Mouse (Mus musculus) forebrain, embryonic 10.5 days (tissue): ENCODE data around the gene Dlg1. TPM values are rescaled to one million over a fixed set of nuclear protein-coding genes. Genes with fewer than 3 reads are reported as not detected.

Source experiments
- DNase-seq: peaks from one replicate; pipeline ENCODE4 v3.0.0-alpha.2; 2017; ENCODE audit warnings: low spot score; ENCODE audit errors: extremely low spot score
- H3K27ac ChIP-seq: fragments of 300-500 bp; sonication (generic); 2 replicates; pipeline ENCODE4 v1.5.1; 2016; ENCODE audit warnings: mild to moderate bottlenecking
- H3K27me3 ChIP-seq: fragments of 300-500 bp; sonication (generic); 2 replicates; pipeline ENCODE4 v1.6.1; 2016; ENCODE audit warnings: mild to moderate bottlenecking; ENCODE audit not compliant: poor library complexity, severe bottlenecking
- H3K36me3 ChIP-seq: fragments of 300-500 bp; sonication (generic); replicated peaks from 2 replicates; pipeline ENCODE4 v1.6.1; 2016; ENCODE audit warnings: mild to moderate bottlenecking, moderate library complexity
- H3K4me1 ChIP-seq: fragments of 300-500 bp; sonication (generic); 2 replicates; pipeline ENCODE4 v1.6.1; 2016
- H3K4me3 ChIP-seq: fragments of 300-500 bp; sonication (generic); 2 replicates; pipeline ENCODE4 v1.5.1; 2016; ENCODE audit warnings: mild to moderate bottlenecking, moderate library complexity
- H3K9me3 ChIP-seq: fragments of 300-500 bp; sonication (generic); 2 replicates; pipeline ENCODE4 v1.6.1; 2016; ENCODE audit warnings: mild to moderate bottlenecking, moderate library complexity
- WGBS: fragments of 180-500 bp; shearing (Covaris S2); methylation state at CpG from one replicate; pipeline ENCODE4 v1.1.7; 2016; 5-methylcytosine and 5-hydroxymethylcytosine counted together
- polyA plus RNA-seq: library from polyadenylated mRNA; unstranded; fragments of >200 nt; fragmentation: Nextera tagmentation; extraction: Ambion mirVana; gene quantifications from 2 replicates; pipeline ENCODE4 v1.2.1, GENCODE M21; 2016

Dlg1 gene
- polyA plus RNA-seq, 1 experiment from 2014 or later, result 30.9 TPM

DNA sequence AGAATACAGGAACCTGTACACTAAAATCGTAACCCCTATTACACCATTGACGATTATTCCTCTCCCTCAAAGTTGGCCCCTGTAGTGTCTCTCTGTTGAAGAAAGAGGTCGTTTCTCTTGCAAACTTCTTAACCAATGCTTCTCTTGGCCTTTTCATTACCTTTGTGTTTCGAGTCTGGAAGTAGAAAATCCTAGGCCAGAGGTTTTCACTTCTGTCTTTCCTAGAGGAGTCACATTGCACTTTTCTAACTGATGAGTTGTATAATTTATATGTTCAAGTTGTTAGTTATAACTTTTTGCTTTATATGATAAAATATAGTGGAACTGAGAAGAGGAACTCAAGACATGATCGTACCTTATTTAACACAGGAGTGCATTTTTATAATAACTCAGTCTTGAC, 93.2 kb downstream of the Dlg1 start:
- Histone ChIP-seq H3K4me3 (no peak overlapping the region), H3K27me3 (no peaks in the 10 kb centered on the region), H3K36me3 (peaks cover 6% of the 10 kb centered on the region), H3K27ac (no peak overlapping the region), H3K9me3 (no peaks in the 10 kb centered on the region), H3K4me1 (peaks cover 28% of the 10 kb centered on the region)
- no peak for DNase-seq
- WGBS, result 85% methylated on average over 5 of the region's 5 CpGs

DNA sequence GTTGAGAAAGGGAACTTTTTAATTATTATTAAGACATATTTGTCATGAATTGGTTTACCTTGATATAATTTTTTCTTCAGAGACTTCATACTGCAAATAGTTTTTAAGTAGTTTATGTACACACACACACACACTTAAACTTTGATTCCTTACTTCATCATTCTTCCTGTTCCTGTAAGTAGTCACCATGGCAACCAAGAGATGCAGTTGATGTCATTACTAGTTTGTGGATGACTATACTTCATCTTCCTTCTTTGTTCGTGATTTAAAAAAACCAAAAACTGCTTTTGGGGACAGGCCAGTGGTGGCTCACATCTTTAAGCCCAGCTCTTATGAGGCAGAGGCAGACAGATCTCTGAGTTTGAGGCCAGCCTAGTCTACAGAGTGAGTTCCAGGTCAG, 94.4 kb downstream of the Dlg1 start:
- Histone ChIP-seq H3K27ac (no peak overlapping the region), H3K4me3 (no peak overlapping the region), H3K36me3 (peaks cover 7% of the 10 kb centered on the region), H3K9me3 (no peaks in the 10 kb centered on the region), H3K27me3 (no peaks in the 10 kb centered on the region), H3K4me1 (peaks cover 28% of the 10 kb centered on the region)
- no peak for DNase-seq
- 74% methylated on average over 1 of the region's 1 CpGs for WGBS

DNA sequence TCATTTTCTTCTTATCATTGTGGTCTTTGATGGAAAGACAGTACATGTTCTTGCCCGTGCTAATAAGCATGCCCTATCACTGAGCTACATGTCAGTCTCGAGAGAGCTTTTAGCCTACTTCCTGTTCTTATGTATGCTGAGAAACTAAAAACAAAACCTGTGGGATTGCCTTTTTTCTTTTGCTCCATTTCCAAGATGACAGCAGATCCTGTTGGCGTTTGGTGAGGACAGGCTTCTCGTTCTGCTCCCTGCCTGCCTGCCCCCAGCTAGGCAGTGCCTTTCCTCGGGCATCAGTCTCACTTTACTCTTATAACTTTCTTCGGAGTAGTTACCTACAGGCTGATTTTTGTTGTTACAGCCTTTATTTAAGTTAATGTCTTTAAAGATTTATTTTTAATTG, 96.2 kb downstream of the Dlg1 start:
- peaks cover 24% of the 10 kb centered on the region for H3K4me1 ChIP-seq
- H3K27me3 ChIP-seq, result no peaks in the 10 kb centered on the region
- WGBS, result 86% methylated on average over 6 of the region's 6 CpGs
- no peaks in the 10 kb centered on the region for H3K9me3 ChIP-seq
- H3K27ac ChIP-seq, result no peak overlapping the region
- no peak overlapping the region for H3K4me3 ChIP-seq
- H3K36me3 ChIP-seq, result peaks cover 5% of the 10 kb centered on the region; the same call in 1 of the 2 replicates
- no peak for DNase-seq

DNA sequence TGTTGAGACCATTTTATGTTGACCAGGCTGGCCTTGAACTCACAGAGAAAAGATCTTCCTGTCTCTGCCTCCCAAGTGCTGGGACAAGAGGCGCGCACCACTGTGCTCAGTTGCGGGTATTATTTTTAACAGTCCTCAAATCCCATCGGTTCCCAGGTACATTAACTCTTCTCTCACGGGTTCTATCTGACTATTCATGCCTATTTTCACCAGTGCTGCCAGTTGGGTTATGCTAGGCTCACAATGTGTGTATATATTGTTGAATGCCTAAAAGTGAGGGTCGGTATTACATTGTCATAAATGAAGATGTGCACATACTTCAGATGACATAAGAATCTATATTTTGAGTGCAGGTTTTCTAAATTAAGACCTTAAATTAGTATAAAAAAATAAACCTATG, 103.1 kb downstream of the Dlg1 start:
- Histone ChIP-seq H3K36me3 (peaks cover 5% of the 10 kb centered on the region; the same call in 1 of the 2 replicates), H3K9me3 (no peaks in the 10 kb centered on the region), H3K4me1 (peaks cover 4% of the 10 kb centered on the region; the same call in 1 of the 2 replicates), H3K4me3 (no peak overlapping the region), H3K27ac (no peak overlapping the region), H3K27me3 (no peaks in the 10 kb centered on the region)
- no peak for DNase-seq
- WGBS, result 96% methylated on average over 6 of the region's 6 CpGs

DNA sequence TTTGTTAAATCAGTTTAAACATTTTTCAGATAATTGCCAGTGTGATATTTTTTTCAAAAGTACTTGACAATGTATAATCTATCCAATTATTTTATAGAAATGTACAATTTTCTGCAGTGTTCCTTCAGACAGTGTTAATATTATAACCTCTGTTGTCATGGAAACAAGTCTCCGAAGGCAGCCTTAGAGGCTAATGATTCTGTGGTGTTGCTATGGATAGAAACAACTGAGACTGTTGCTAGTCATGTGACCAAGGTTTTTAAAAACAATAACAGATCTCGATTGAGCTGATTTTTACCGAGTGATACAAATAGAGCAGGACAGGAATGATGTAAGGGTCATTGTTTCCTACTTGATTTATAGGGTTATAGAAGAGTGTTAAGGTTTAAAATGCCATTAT, 103.5 kb downstream of the Dlg1 start:
- Histone ChIP-seq H3K9me3 (no peaks in the 10 kb centered on the region), H3K27me3 (no peaks in the 10 kb centered on the region), H3K27ac (no peak overlapping the region), H3K4me3 (no peak overlapping the region), H3K36me3 (peaks cover 5% of the 10 kb centered on the region; the same call in 1 of the 2 replicates), H3K4me1 (peaks cover 4% of the 10 kb centered on the region; the same call in 1 of the 2 replicates)
- DNase-seq, result no peak
- 79% methylated on average over 3 of the region's 3 CpGs for WGBS

DNA sequence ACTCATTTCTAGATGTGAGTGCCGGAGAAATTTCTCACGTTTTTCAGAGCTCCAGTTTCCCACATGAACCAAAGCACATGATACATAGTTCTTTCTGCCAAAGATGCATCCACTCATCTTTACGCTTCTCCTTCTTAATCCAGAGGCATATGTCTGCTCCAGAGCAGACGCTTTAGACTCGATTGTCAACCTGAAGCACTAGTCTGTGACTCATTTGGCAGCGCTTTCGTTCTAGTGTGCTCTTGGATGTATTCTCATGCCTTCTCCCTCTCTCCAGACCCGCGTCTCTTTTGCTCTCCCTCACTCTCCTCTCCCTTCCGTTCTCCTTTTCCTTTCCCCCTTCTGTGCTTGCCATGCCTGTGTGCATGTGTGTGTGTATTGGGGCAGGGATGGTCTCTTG, 112.7 kb downstream of the Dlg1 start:
- no peaks in the 10 kb centered on the region for H3K4me1 ChIP-seq
- no peak for DNase-seq
- H3K36me3 ChIP-seq, result no peaks in the 10 kb centered on the region
- no peaks in the 10 kb centered on the region for H3K9me3 ChIP-seq
- no peaks in the 10 kb centered on the region for H3K27me3 ChIP-seq
- WGBS, result 89% methylated on average over 10 of the region's 10 CpGs
- no peak overlapping the region for H3K27ac ChIP-seq
- no peak overlapping the region for H3K4me3 ChIP-seq

DNA sequence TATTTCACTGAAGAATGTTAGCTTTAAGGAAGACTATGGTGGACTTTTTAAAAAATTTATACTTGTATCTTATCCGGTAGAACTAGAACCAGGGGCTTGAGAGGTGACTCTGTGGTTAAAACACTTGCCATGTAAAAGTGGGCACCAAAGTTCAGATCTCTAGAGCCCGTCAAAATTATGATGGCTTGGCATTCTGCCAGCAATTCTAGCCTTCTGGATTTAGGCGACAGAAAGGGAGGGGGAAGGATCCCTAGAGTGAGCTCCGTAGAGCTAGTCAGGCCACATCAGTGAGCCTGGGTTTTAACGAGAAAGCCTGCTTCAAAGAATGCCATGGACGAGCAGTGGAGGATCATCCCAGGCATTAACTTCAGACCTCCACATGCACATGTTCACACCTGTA, 117.8 kb downstream of the Dlg1 start:
- Histone ChIP-seq H3K4me1 (no peaks in the 10 kb centered on the region), H3K36me3 (peaks cover 16% of the 10 kb centered on the region), H3K4me3 (no peak overlapping the region), H3K27me3 (no peaks in the 10 kb centered on the region), H3K9me3 (no peaks in the 10 kb centered on the region), H3K27ac (no peak overlapping the region)
- no peak for DNase-seq
- 80% methylated on average over 6 of the region's 6 CpGs for WGBS

DNA sequence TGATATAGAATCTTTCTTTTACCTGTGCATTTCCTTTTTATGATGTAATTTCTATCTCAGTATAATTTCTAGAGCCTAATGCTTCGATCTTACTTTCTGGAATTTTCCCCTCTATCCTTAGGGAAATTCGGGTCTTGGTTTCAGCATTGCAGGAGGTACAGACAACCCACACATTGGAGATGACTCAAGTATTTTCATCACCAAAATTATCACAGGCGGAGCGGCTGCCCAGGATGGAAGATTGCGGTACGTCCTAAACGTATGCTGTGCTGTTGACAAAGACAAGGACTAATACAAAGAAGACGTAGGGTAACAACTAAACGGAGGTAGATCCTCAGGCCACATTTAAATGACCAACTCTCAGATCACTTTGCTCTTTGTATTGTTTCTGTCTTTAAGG, 126.8 kb downstream of the Dlg1 start:
- Histone ChIP-seq H3K27ac (no peak overlapping the region), H3K4me3 (no peak overlapping the region), H3K36me3 (peaks cover 40% of the 10 kb centered on the region), H3K4me1 (no peaks in the 10 kb centered on the region), H3K9me3 (no peaks in the 10 kb centered on the region), H3K27me3 (no peaks in the 10 kb centered on the region)
- no peak for DNase-seq
- WGBS, result 97% methylated on average over 9 of the region's 9 CpGs

DNA sequence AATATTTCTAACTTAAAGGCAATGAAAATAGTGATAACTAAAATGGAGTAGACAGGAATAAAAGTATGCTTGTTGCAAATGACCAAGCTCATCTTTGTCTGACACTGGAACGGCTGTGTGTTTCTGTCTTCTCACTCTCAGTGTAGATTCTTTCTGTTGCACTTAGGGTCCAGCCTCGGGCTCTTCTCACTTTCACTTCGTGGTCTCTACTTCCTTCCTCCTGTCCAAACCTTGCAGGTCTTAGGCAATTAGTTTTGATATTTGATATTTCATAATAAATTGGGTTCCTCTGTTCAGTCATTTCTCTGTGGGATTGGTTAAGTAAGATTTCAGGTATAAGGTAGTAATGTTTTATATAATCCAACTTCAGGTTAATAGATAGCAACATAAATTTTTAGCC, 140.4 kb downstream of the Dlg1 start:
- Histone ChIP-seq H3K27me3 (no peaks in the 10 kb centered on the region), H3K4me1 (no peaks in the 10 kb centered on the region), H3K27ac (no peak overlapping the region), H3K9me3 (no peaks in the 10 kb centered on the region), H3K4me3 (no peak overlapping the region), H3K36me3 (peaks cover 69% of the 10 kb centered on the region)
- WGBS, result 83% methylated on average over 3 of the region's 3 CpGs
- DNase-seq, result no peak

DNA sequence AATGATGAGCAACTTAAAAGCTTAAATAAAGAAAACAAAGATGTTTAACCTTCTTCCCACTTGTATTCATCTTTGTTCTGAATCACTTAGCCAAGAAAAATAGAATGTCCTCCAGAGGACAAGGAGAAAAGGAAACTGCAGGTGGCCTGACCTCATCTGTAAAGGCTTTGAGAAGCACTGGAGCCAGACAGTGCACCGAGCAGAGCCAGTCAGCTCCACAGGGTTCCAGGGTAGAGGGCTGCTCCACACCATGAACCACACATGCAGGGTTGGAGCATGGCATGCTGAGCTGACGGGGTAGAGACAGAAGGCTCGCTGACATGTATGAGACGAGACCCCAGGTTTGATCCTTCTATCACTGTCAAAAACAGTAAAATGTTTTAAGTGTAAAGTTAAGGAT, 162.8 kb downstream of the Dlg1 start:
- no peaks in the 10 kb centered on the region for H3K9me3 ChIP-seq
- no peaks in the 10 kb centered on the region for H3K27me3 ChIP-seq
- DNase-seq, result peak; percentile 32
- WGBS, result 36% methylated on average over 4 of the region's 4 CpGs
- H3K36me3 ChIP-seq, result peaks cover 31% of the 10 kb centered on the region
- H3K4me3 ChIP-seq, result no peak overlapping the region
- H3K4me1 ChIP-seq, result peaks cover 13% of the 10 kb centered on the region
- no peak overlapping the region for H3K27ac ChIP-seq

DNA sequence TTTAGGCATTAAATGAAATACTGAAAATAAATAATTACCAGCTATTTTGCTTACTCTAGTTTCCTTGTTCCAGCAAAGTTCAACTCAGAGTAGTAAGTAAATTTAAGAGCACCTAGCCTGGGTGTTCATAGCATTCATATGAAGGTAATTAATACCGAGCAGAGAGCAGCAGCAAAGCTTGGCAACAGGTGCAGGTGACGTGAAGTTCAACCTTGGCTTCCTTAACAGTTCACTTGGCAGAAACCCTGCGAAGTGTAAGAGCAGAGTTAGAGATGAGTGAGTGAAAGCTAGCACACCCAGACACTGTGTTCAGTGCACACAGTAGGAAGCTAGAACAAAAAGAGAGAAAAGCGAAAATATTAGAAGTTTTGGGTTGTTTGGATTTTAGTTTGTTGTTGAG, 167.5 kb downstream of the Dlg1 start:
- no peaks in the 10 kb centered on the region for H3K27me3 ChIP-seq
- H3K4me3 ChIP-seq, result no peak overlapping the region
- H3K4me1 ChIP-seq, result peaks cover 17% of the 10 kb centered on the region
- H3K9me3 ChIP-seq, result no peaks in the 10 kb centered on the region
- no peak overlapping the region for H3K27ac ChIP-seq
- DNase-seq, result no peak
- peaks cover 39% of the 10 kb centered on the region for H3K36me3 ChIP-seq
- WGBS, result 87% methylated on average over 4 of the region's 4 CpGs

DNA sequence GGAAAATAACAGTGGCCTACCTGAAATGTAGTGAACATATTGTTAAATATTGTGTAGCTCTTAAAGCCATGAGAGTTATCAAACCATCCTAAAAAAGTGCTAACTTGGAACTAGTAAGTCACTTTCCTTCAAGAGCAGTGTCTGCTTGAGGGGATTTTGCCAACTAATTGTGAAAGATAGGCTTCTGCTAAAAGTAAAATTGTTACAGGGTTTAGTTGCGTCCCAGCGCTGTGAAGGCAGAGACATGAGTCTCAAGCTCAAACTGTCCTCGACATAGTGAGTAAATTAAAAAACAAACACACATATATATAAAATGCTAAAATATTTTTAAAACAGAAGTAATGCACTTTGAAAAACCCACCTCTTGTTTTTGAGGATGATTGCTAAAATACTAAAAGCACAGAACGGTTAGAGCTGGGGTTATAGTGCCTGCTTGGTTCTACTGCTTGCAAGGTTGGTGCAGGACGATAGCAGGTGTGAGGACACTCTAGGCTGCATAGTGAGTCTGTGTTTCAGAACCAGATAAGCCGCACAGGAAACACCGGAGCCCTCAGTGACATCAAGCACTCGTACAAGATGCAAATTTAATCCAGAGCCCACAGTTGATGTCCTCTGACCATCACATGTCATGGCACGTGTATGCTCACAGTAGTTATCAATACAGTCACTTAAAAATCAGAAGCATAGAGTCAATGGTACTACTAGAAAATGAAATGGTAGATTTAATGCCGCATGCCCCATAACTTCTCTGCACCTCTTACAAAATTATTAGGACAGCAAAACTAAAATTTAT, 169.6 kb downstream of the Dlg1 start:
- DNase-seq, result no peak
- Histone ChIP-seq H3K4me3 (no peak overlapping the region), H3K9me3 (no peaks in the 10 kb centered on the region), H3K36me3 (peaks cover 46% of the 10 kb centered on the region), H3K4me1 (peaks cover 9% of the 10 kb centered on the region; the same call in 1 of the 2 replicates), H3K27ac (no peak overlapping the region), H3K27me3 (no peaks in the 10 kb centered on the region)
- WGBS, result 94% methylated on average over 10 of the region's 10 CpGs

DNA sequence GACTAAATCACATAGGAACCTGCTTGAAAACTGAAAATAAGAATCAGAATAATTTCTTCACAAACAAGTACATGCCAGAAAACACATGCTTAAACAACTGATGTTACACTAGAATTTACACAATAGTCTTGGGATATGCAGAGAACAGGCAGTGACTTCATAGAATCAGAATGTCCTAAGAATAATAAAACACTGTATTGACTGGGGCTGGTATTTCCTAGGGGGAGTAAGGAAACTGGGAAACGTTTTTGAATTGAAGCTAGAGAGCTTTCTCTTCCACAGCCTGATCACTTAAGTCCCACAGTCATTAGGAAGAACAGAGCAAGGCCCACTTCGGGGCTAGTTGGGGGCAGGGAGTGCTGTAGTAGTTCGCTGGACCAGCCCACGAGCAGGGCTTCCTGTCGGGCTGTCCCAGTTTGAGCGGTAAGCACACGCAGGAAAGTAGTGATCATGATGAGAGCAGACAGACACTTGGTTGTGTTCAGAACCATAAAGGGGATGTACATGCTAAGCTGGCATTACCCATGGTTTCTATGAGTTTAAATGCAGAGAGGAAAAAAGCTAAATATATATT, 170.9 kb downstream of the Dlg1 start:
- Histone ChIP-seq H3K27me3 (no peaks in the 10 kb centered on the region), H3K9me3 (no peaks in the 10 kb centered on the region), H3K36me3 (peaks cover 48% of the 10 kb centered on the region), H3K27ac (no peak overlapping the region), H3K4me1 (peaks cover 9% of the 10 kb centered on the region; the same call in 1 of the 2 replicates), H3K4me3 (no peak overlapping the region)
- WGBS, result 80% methylated on average over 7 of the region's 7 CpGs
- no peak for DNase-seq
